Comparison of ENCODE assay signal across 28 mouse cellular contexts in genomic region chrX:169909898-169910297, GRCm38 (mm10).
DNase-seq lines count a peak whose midpoint lies in the region; ATAC-seq lines count a peak whose summit lies in the region.
"Had no signal": no experiment of that assay in that cellular context is flagged by ENCODE, and none has a peak within 500 bp of the region (broad histone marks: within the 10 kb centered on the region; RNA-seq: fewer than 3 reads in every experiment).

No protein-coding gene starts in this region.

- H3K27ac ChIP-seq in kidney, embryonic 16.5 days (ENCODE audit: low read length) = peak overlapping the region; percentile 0; the same call in 1 of the 2 replicates
- H3K27ac ChIP-seq in intestine, embryonic 15.5 days = 0 out of 2 replicates have a peak overlapping the region, but pooled peaks have one; percentile 27
- H3K27ac ChIP-seq in hindbrain, embryonic 13.5 days = no peak overlapping the region
- H3K27ac ChIP-seq: embryonic facial prominence, embryonic 12.5 days; embryonic facial prominence, embryonic 15.5 days; heart, adult 2 months; hindbrain, embryonic 10.5 days; hindbrain, embryonic 14.5 days; hindbrain, postnatal 0 days had no signal

- peaks cover 10% of the 10 kb centered on the region for H3K4me1 ChIP-seq in kidney, embryonic 16.5 days (ENCODE audit: insufficient read depth, low read length)
- no peaks in the 10 kb centered on the region for H3K4me1 ChIP-seq in intestine, embryonic 15.5 days (replicated peaks)
- H3K4me1 ChIP-seq in hindbrain, embryonic 13.5 days (replicated peaks) = peaks cover 5% of the 10 kb centered on the region; the same call in 1 of the 2 replicates
- H3K4me1 ChIP-seq: embryonic facial prominence, embryonic 12.5 days had no signal

- no peak overlapping the region for H3K9ac ChIP-seq in kidney, embryonic 16.5 days (replicated peaks; ENCODE audit: low read length)
- H3K9ac ChIP-seq in intestine, embryonic 15.5 days = no peak overlapping the region
- H3K9ac ChIP-seq in hindbrain, embryonic 13.5 days = no peak overlapping the region
- H3K9ac ChIP-seq: embryonic facial prominence, embryonic 12.5 days; embryonic facial prominence, embryonic 15.5 days; forebrain, postnatal 0 days; hindbrain, embryonic 14.5 days had no signal

- ATAC-seq in kidney, embryonic 16.5 days (ENCODE audit: low FRiP score, low TSS enrichment) = no peak; the same call in 1 of the 2 replicates
- peak; percentile 82 for ATAC-seq in intestine, embryonic 15.5 days
- no peak for ATAC-seq in hindbrain, embryonic 13.5 days (ENCODE audit: low FRiP score)
- ATAC-seq: forebrain, embryonic 14.5 days; forebrain, postnatal 0 days; hindbrain, postnatal 0 days; Patski had no signal

- H3K9me3 ChIP-seq in kidney, embryonic 16.5 days (ENCODE audit: low read length) = no peaks in the 10 kb centered on the region
- no peaks in the 10 kb centered on the region for H3K9me3 ChIP-seq in intestine, embryonic 15.5 days
- H3K9me3 ChIP-seq in hindbrain, embryonic 13.5 days = no peaks in the 10 kb centered on the region
- H3K9me3 ChIP-seq: embryonic facial prominence, embryonic 12.5 days; embryonic facial prominence, embryonic 15.5 days; G1E; hindbrain, embryonic 10.5 days had no signal

- no peaks in the 10 kb centered on the region for H3K36me3 ChIP-seq in kidney, embryonic 16.5 days (ENCODE audit: insufficient read depth, low read length)
- no peaks in the 10 kb centered on the region for H3K36me3 ChIP-seq in intestine, embryonic 15.5 days
- H3K36me3 ChIP-seq in hindbrain, embryonic 13.5 days = no peaks in the 10 kb centered on the region
- H3K36me3 ChIP-seq: embryonic facial prominence, embryonic 12.5 days; embryonic facial prominence, embryonic 15.5 days; G1E; hindbrain, embryonic 10.5 days had no signal

- 65% methylated on average over 2 of the region's 2 CpGs for WGBS in kidney, embryonic 16.5 days
- WGBS in intestine, embryonic 15.5 days = 57% methylated on average over 2 of the region's 2 CpGs
- 29% methylated on average over 2 of the region's 2 CpGs for WGBS in large intestine, adult 2 months
- WGBS in hindbrain, embryonic 13.5 days = 87% methylated on average over 2 of the region's 2 CpGs

- peaks cover 9% of the 10 kb centered on the region; the same call in 1 of the 2 replicates for H3K27me3 ChIP-seq in kidney, embryonic 16.5 days (ENCODE audit: insufficient read depth, low read length)
- H3K27me3 ChIP-seq in intestine, embryonic 15.5 days (replicated peaks) = 0 out of 2 replicates have a peak, but pooled peaks cover 3% of the 10 kb centered on the region
- H3K27me3 ChIP-seq in hindbrain, embryonic 13.5 days = peaks cover 39% of the 10 kb centered on the region
- H3K27me3 ChIP-seq: CH12.LX; embryonic facial prominence, embryonic 12.5 days; embryonic facial prominence, embryonic 15.5 days; Patski had no signal

- H3K4me3 ChIP-seq in kidney, embryonic 16.5 days (ENCODE audit: low read length) = no peak overlapping the region
- no peak overlapping the region for H3K4me3 ChIP-seq in intestine, embryonic 15.5 days (replicated peaks)
- H3K4me3 ChIP-seq in hindbrain, embryonic 13.5 days = no peak overlapping the region
- H3K4me3 ChIP-seq: embryonic facial prominence, embryonic 12.5 days; embryonic facial prominence, embryonic 15.5 days; heart, adult 2 months; hindbrain, embryonic 10.5 days had no signal

- no peak for DNase-seq in kidney, postnatal 25 days
- DNase-seq in large intestine, adult 2 months (ENCODE audit: low read depth, low spot score) = peak; percentile 37
- DNase-seq in thymus, postnatal 0 days (ENCODE audit: low spot score) = no peak
- no peak for DNase-seq in ovary, adult 18-20 months (ENCODE audit: low spot score)
- DNase-seq: adrenal gland, postnatal 10 days; adrenal gland, postnatal 36 days; B cell, adult 2 months; cerebellum, adult 11 months; cerebellum, adult 2 months; cerebellum, adult 9-11 months; cerebellum, postnatal 25 days; forebrain, postnatal 0 days; gastrocnemius, postnatal 25 days; heart, adult 2 months; heart, postnatal 36 days had no signal

- no peak overlapping the region for H3K4me2 ChIP-seq in kidney, embryonic 16.5 days (replicated peaks; ENCODE audit: low read depth, low read length)
- no peak overlapping the region for H3K4me2 ChIP-seq in intestine, embryonic 15.5 days (replicated peaks)
- no peak overlapping the region for H3K4me2 ChIP-seq in hindbrain, embryonic 13.5 days
- H3K4me2 ChIP-seq: embryonic facial prominence, embryonic 12.5 days; embryonic facial prominence, embryonic 15.5 days; heart, embryonic 11.5 days; hindbrain, embryonic 14.5 days had no signal
